Mouse (Mus musculus) erythroblast, adult 5-6 weeks (primary cell): ENCODE measurements around the gene Itgav. TPM values are rescaled to one million over a fixed set of nuclear protein-coding genes. Genes with fewer than 3 reads are reported as not detected.
"Not testable (repeated sequence)": the region's sequence is repeated elsewhere in the genome, so short reads cannot be mapped to it uniquely, and the experiment has no call there.

ENCODE experiments used
- ATAC-seq: replicated peaks from 2 replicates; pipeline ENCODE4 v1.8.0; 2016; ENCODE audit warnings: moderate number of reproducible peaks, mild to moderate bottlenecking, moderate TSS enrichment, inconsistent platforms; ENCODE audit not compliant: poor library complexity, low FRiP score, severe bottlenecking
- total RNA-seq, 2 experiments: library from RNA; stranded (forward) in 1 of 2; stranded (reverse) in 1 of 2; fragments of 150-400 nt in 1 of 2; fragments of 200-764, 138-1000 nt in 1 of 2; gene quantifications; 2 replicates each; pipeline versions ENCODE4 v1.2.3 to v1.2.4; 2015 to 2017; ENCODE audit warnings: low replicate concordance in 2 of 2

Gene Itgav
- total RNA-seq, 2 experiments from 2014 or later: 3.5 to 5.6 TPM

DNA sequence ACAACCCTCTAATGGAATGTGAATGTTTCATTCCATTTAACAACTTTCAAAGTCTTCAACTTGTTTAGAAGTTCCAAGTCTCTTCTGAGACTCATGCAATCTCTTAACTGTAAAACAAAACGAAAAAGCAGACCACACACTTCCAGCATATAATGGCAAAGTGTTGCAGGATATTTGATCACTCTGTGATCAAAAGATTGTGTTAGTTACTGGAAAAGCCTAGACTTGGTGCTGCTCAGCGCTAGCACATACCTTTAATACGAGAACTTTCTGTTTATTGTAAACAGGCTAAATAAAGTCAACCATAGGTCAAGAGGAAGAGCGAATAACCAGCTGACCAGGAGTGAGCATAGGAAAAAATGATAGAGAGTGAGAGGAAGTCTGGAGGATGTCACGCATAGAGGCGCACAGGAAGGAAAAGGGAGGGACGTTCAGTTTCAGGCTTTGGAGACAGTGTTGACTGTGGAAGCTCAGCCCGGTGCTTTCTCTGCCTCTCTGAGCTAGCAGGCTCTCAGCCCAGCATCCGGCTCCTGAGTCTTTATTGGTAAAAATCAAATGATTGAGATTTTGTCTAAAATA, 18.5 kb upstream of the Itgav start:
- ATAC-seq: no peak

DNA sequence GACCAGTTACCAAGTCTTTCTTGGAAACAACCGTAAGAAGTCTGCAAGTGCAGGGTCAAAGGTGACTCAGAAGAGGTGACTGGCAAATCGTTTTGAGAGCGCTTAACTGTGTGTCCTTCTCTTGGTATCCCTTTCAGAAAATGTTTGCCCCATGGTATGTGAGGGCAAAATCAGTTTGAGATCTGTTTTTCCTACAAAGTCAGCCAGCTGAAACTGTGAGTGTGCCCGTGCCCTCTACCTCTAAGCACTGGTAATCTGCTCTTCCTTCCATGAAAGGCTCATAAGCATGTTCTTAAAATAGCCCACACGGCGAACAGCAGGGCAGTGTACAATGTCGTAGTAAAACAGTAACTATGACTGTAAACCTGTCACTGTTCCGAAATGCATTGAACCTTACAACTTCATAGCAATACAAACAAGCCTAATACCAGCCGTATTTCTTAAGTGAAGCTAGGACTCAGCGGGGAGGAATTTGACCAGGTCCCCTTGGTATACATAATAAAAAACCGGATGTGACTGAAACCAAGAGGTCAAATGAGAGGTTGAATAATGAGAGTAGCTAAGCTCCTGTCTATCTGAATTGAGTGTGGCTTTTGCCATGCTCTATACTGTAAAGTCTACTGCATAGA, 14.2 kb upstream of the Itgav start:
- no peak for ATAC-seq

DNA sequence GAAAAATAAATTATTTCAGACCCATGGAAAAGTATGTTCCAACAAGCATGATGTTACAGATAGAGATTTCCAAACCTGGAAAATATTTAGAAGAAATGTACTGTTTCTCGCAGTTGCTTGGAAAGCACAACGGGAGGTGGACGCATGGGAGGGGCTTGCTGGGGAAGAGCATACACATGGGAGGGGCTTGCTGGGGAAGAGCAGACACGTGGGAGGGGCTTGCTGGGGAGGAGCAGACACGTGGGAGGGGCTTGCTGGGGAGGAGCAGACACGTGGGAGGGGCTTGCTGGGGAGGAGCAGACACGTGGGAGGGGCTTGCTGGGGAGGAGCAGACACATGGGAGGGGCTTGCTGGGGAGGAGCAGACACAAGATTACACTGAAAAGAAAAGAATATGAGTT, 10.9 kb upstream of the Itgav start:
- not testable (repeated sequence) for ATAC-seq

DNA sequence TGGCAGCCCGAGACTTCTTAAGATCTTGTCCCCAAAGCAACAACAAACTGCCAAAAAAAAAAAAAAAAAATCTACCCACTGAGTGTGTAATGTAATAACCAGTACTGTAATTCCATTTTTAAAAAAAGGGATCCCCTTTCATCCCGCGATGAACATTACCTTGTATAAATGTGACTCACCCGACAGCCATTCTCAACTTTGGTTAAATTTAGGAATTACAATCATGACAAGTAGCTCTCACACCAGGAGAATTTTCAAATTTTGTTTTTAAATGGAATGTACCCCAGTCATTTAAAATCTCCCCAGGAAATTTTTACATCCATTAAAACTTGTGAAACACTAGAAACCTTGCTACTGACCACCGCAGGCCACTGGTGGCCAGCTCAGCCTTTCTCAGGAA, 10.3 kb upstream of the Itgav start:
- ATAC-seq: no peak

GRCm38 (mm10) chr2:83714783-83715182, 9.4 kb upstream of the Itgav start:
- ATAC-seq: no peak

DNA sequence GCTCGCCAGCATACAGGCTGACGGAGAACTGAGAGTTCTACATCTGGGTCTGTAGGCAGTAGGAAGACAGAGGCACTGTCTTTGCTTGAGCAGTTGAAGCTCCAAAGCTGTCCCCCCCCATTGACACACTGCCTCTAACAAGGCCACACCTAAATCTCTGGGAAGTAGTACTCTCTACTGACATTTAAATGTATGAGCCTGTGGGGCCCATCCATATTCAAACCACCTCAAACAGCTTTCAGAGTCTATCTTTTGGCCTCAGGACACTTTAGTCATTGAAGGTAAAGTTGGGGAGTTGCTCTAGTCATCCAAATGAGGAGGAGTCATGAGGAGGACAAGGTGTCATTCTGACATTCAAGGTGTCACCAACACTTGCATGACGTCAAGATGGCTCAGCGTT, 5.9 kb upstream of the Itgav start:
- no peak for ATAC-seq

GRCm38 (mm10) chr2:83721635-83722034, 2.6 kb upstream of the Itgav start:
- no peak for ATAC-seq

DNA sequence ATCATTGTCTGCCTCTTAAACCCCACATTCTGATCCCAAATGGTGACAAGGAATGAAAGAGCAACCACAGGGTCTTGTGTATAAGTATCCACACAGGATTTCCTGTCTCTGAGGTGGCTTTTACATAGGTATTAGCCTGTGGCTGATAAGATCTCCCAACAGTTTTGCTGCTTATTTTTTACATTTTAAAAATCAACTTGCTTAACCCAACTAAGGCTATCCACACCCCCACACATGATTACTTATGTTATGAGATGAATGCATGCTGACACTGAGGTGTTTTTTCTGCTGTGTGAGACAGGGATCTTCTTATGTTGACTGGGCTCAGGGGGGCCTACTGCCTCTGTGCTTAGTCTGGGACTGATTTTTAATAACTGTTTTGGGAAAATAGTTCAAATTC, 1.3 kb upstream of the Itgav start:
- no peak for ATAC-seq

DNA sequence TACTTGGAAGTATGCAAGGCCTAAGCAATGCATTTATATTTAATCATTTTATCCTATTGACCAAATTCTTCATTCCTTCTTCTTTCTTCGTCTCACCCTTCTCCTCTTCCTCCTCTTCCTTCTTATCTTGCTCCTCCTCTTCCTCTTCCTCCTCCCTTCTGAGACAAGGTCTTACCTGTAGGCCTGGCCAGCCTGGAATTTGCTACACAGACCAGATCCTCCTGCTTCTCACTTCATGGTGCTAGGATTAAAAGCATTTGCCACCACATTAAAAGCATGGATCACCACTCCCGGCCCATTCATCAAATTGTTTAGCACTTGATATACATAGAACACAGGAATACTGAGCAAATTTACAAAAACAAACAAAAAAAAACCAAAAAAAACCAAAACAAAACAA, 851 bp upstream of the Itgav start:
- no peak for ATAC-seq

DNA sequence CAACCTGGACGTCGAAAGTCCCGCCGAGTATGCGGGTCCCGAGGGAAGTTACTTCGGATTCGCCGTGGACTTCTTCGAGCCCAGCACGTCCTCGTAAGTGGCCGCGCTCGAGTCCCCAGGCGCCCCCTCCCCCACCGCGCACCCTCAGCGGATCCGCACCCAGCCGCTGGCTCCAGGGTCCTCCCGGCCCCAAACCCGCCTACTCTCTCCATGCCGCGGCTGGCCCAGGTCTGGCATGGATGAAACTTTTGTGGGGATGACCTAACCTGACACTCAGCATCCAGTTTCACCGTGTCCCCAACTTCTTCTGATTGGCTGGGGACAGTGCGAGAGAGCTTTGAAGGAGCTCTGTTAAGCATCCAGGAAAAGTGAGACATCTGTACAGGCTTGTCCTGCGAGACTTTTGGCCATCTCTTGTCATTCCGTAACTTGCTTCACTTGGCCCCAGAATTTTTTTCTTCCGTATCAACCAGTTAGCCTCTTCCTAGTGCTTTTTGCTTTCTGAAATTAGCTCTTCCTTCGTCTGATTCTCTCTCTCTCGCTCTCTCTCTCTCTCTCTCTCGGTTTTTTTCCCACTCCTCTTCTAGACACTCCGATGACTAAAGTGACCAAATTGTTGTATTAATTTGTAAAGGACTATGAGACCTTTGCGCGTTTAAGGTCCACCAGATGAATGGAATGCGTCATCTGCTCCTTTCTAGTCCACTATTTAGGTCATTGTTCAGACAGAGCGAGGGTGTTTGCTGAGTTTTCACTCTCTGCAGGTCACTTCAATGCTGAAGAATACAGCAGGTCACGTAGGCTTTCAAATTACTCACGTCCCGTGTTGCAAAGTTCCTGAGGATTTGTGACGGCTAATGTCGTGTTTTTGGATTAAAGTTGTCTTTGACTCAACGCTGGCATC, 882 bp downstream of the Itgav start:
- ATAC-seq: no peak

GRCm38 (mm10) chr2:83725796-83726195, 1.6 kb downstream of the Itgav start:
- ATAC-seq: no peak

GRCm38 (mm10) chr2:83728238-83728682, 4.1 kb downstream of the Itgav start:
- ATAC-seq: no peak

DNA sequence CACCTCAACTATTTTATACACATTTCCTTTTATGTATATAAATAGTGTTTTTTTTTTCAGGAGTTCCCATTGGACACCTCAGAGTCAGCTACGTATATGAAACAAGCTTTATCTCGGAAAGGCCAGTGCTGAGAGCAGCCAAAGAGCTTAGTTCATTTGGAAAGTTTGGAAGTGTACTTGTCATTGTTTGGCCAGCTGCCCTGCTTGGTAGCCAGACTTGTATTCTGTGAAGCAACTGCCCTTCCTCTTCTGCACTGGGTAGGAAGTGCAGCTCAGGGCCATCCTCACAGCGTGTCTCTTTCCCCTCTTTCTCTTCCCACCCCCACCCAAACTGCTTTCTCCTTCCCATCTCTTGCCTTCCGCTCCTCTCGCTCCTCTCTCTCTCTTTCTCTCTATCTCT, 5.1 kb downstream of the Itgav start:
- ATAC-seq: no peak

GRCm38 (mm10) chr2:83732896-83733295, 8.7 kb downstream of the Itgav start:
- no peak for ATAC-seq

DNA sequence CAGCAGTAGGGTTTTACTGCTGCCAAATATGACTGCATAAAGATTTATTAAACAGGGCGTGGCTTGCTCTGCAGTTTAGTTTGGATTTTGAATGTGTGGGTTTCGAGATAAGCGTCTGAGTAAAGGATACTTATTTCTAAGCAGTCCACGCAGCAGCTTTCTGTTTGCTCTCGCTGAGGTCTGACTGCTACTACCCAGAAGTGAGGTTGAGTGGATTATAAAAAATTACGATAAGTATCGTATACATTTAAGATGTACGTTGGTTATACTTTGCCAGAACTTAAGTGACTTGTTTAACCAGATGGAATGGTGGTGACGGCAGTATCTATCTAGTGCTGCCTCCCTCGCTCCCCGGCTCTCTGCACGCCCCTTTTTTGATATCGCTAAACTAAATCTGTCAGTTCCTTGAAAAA, 9.8 kb downstream of the Itgav start:
- no peak for ATAC-seq

- no peak for ATAC-seq
These were observed 11.1 kb downstream of the Itgav start for GRCm38 (mm10) chr2:83735276-83735675.

DNA sequence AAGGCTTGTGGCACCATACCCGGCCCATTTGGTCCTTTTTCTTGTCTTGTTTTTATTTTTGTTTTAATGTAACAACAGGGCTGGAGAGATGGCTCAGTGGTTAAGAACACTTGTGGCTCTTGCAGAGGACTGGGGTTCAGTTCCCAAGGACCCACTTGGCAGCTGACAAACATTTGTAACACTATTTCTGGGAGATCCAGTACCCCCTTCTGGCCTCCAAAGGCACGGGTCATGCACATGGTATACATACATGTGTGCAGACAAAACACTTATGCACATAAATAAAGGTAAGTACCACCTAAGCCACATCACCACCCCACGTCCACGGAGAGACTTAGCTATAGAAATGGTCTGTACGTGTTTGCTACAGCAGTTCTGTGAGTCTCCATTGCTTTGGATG, 12.6 kb downstream of the Itgav start:
- ATAC-seq: no peak

- no peak for ATAC-seq
These were observed 14.5 kb downstream of the Itgav start for GRCm38 (mm10) chr2:83738586-83739251.

GRCm38 (mm10) chr2:83739461-83740124, 15.4 kb downstream of the Itgav start:
- ATAC-seq: no peak

DNA sequence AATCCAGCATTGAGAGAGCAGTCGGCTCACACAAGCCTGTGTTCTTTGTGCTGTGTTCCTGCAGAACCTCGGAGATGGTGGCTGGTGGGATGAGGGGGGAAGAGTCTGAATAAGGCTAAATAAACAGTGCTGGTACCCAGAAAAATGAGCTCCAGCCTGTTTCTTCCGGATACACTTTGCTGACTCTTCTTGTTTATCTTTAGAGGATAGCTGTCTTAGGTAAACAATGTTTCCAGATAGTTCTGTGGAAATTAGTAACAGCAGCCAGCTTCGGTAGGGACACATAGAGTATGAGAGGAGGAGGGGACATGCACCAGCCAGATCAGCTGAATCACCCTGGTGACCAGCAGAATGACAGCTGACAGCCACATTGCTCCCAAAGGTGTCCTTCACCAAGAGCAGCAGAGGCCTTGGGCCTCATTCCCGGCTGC, 16.4 kb downstream of the Itgav start:
- no peak for ATAC-seq
